Mouse (Mus musculus) hindbrain, postnatal 0 days (tissue): ENCODE data around the gene Tbck. TPM values are rescaled to one million over a fixed set of nuclear protein-coding genes. Genes with fewer than 3 reads are reported as not detected.

ENCODE experiments used
- ATAC-seq: fragments of 200-750 bp; cut with Nextera tagmentation; 2 replicates; pipeline ENCODE4 v1.8.0; 2017; ENCODE audit warnings: mild to moderate bottlenecking, moderate TSS enrichment, moderate library complexity
- DNase-seq: peaks from one replicate; pipeline ENCODE4 v3.0.0-alpha.2; 2015; ENCODE audit warnings: low spot score
- H3K27ac ChIP-seq: fragments of 300-500 bp; sonication (generic); 2 replicates; pipeline ENCODE4 v1.5.1; 2014; ENCODE audit warnings: mild to moderate bottlenecking
- H3K27me3 ChIP-seq: fragments of 300-500 bp; sonication (generic); 2 replicates; pipeline ENCODE4 v1.6.1; 2014; ENCODE audit warnings: low read length, mixed read lengths; ENCODE audit not compliant: insufficient read depth
- H3K36me3 ChIP-seq: fragments of 300-500 bp; sonication (generic); 2 replicates; pipeline ENCODE4 v1.6.1; 2014; ENCODE audit warnings: low read length, mixed read lengths; ENCODE audit not compliant: insufficient read depth
- H3K4me1 ChIP-seq: fragments of 300-500 bp; sonication (generic); 2 replicates; pipeline ENCODE4 v1.6.1; 2014; ENCODE audit warnings: antibody characterized with exemption, low read length, mixed read lengths; ENCODE audit not compliant: insufficient read depth
- H3K4me2 ChIP-seq: fragments of 300-500 bp; sonication (generic); 2 replicates; pipeline ENCODE4 v1.6.1; 2014; ENCODE audit warnings: low read depth, mild to moderate bottlenecking, low read length, moderate library complexity, mixed read lengths
- H3K4me3 ChIP-seq: fragments of 300-500 bp; sonication (generic); 2 replicates; pipeline ENCODE4 v1.5.1; 2014; ENCODE audit warnings: low read length
- H3K9ac ChIP-seq: fragments of 300-500 bp; sonication (generic); replicated peaks from 2 replicates; pipeline ENCODE4 v1.6.1; 2014; ENCODE audit warnings: mild to moderate bottlenecking, low read length, moderate library complexity, mixed read lengths
- H3K9me3 ChIP-seq: fragments of 300-500 bp; sonication (generic); 2 replicates; pipeline ENCODE4 v1.6.1; 2016; ENCODE audit warnings: low read length, mixed read lengths
- CTCF ChIP-seq: IDR thresholded peaks from 2 replicates; pipeline ENCODE4 v1.5.1; 2016; ENCODE audit warnings: antibody characterized with exemption, control low read depth, low read depth
- WGBS: fragments of 180-500 bp; shearing (Covaris S2); extraction: QIAGEN DNeasy Blood & Tissue Kit; methylation state at CpG from one replicate; pipeline ENCODE4 v1.1.7; 2014; 5-methylcytosine and 5-hydroxymethylcytosine counted together
- polyA plus RNA-seq: library from polyadenylated mRNA; unstranded; fragments of >200 nt; fragmentation: Nextera tagmentation; extraction: Ambion mirVana; gene quantifications from 2 replicates; pipeline ENCODE4 v1.2.1, GENCODE M21; 2015
- total RNA-seq: library from RNA; depleted of rRNA; stranded (reverse); fragments of >200 nt; gene quantifications from 2 replicates; pipeline ENCODE4 v1.2.3, GENCODE M21; 2014

The Tbck gene
- total and polyA plus RNA-seq, 2 experiments from 2014 or later, result 32.1 to 38.6 TPM

- Histone ChIP-seq H3K36me3 (peaks cover 3% of the 10 kb centered on the region; the same call in 1 of the 2 replicates), H3K27me3 (no peaks in the 10 kb centered on the region), H3K9me3 (no peaks in the 10 kb centered on the region), H3K9ac (no peak overlapping the region), H3K4me2 (no peak overlapping the region), H3K27ac (no peak overlapping the region), H3K4me1 (no peaks in the 10 kb centered on the region), H3K4me3 (no peak overlapping the region)
- ATAC-seq, result no peak
- TF ChIP-seq CTCF, result no peak
- 91% methylated on average over 5 of the region's 5 CpGs for WGBS
- DNase-seq, result no peak
These were observed 30.0 kb downstream of the Tbck start for GRCm38 (mm10) chr3:132713913-132714312.

GRCm38 (mm10) chr3:132717316-132717715 is 33.4 kb downstream of the Tbck start:
- peaks cover 9% of the 10 kb centered on the region; the same call in 1 of the 2 replicates for H3K36me3 ChIP-seq
- no peaks in the 10 kb centered on the region for H3K9me3 ChIP-seq
- H3K27ac ChIP-seq, result no peak overlapping the region
- no peak overlapping the region for H3K4me3 ChIP-seq
- H3K9ac ChIP-seq, result no peak overlapping the region
- ATAC-seq (no peak), DNase-seq (no peak)
- WGBS, result 95% methylated on average over 4 of the region's 4 CpGs
- H3K4me2 ChIP-seq, result no peak overlapping the region
- no peak for TF ChIP-seq CTCF
- H3K27me3 ChIP-seq, result no peaks in the 10 kb centered on the region
- H3K4me1 ChIP-seq, result no peaks in the 10 kb centered on the region

- Histone ChIP-seq H3K27me3 (no peaks in the 10 kb centered on the region), H3K9ac (no peak overlapping the region), H3K4me1 (no peaks in the 10 kb centered on the region), H3K4me2 (no peak overlapping the region), H3K4me3 (no peak overlapping the region), H3K36me3 (peaks cover 20% of the 10 kb centered on the region; the same call in 1 of the 2 replicates), H3K27ac (no peak overlapping the region), H3K9me3 (no peaks in the 10 kb centered on the region)
- no peak for TF ChIP-seq CTCF
- 94% methylated on average over 3 of the region's 3 CpGs for WGBS
- DNase-seq (no peak), ATAC-seq (no peak)
These were observed 40.4 kb downstream of the Tbck start for GRCm38 (mm10) chr3:132724326-132724725.

- ATAC-seq (peak; percentile 68), DNase-seq (peak; percentile 60)
- Histone ChIP-seq H3K27me3 (no peaks in the 10 kb centered on the region), H3K36me3 (no peaks in the 10 kb centered on the region), H3K4me1 (no peaks in the 10 kb centered on the region), H3K9me3 (no peaks in the 10 kb centered on the region), H3K27ac (no peak overlapping the region), H3K4me2 (no peak overlapping the region), H3K9ac (no peak overlapping the region), H3K4me3 (no peak overlapping the region)
- WGBS, result 42% methylated on average over 10 of the region's 10 CpGs
- TF ChIP-seq CTCF, result no peak
These were observed 60.6 kb downstream of the Tbck start for GRCm38 (mm10) chr3:132744287-132745146.

GRCm38 (mm10) chr3:132747036-132747435 is 63.1 kb downstream of the Tbck start:
- peak; percentile 92 for TF ChIP-seq CTCF
- Histone ChIP-seq H3K4me2 (no peak overlapping the region), H3K27me3 (no peaks in the 10 kb centered on the region), H3K27ac (no peak overlapping the region), H3K4me3 (no peak overlapping the region), H3K36me3 (no peaks in the 10 kb centered on the region), H3K9me3 (no peaks in the 10 kb centered on the region), H3K9ac (no peak overlapping the region), H3K4me1 (no peaks in the 10 kb centered on the region)
- peak; percentile 92 for DNase-seq
- WGBS, result 17% methylated on average over 3 of the region's 3 CpGs
- peak; percentile 93 for ATAC-seq

GRCm38 (mm10) chr3:132747766-132748165 is 63.8 kb downstream of the Tbck start:
- H3K4me2 ChIP-seq, result no peak overlapping the region
- no peaks in the 10 kb centered on the region for H3K4me1 ChIP-seq
- no peak overlapping the region for H3K4me3 ChIP-seq
- TF ChIP-seq CTCF, result no peak
- no peaks in the 10 kb centered on the region for H3K27me3 ChIP-seq
- H3K9me3 ChIP-seq, result no peaks in the 10 kb centered on the region
- no peaks in the 10 kb centered on the region for H3K36me3 ChIP-seq
- no peak for DNase-seq
- 72% methylated on average over 14 of the region's 14 CpGs for WGBS
- no peak overlapping the region for H3K27ac ChIP-seq
- no peak overlapping the region for H3K9ac ChIP-seq
- ATAC-seq, result no peak

GRCm38 (mm10) chr3:132748750-132749149 is 64.8 kb downstream of the Tbck start:
- no peak for ATAC-seq
- DNase-seq, result no peak
- H3K4me1 ChIP-seq, result no peaks in the 10 kb centered on the region
- 91% methylated on average over 3 of the region's 3 CpGs for WGBS
- no peaks in the 10 kb centered on the region for H3K36me3 ChIP-seq
- no peak overlapping the region for H3K4me2 ChIP-seq
- no peaks in the 10 kb centered on the region for H3K9me3 ChIP-seq
- H3K4me3 ChIP-seq, result no peak overlapping the region
- no peaks in the 10 kb centered on the region for H3K27me3 ChIP-seq
- H3K27ac ChIP-seq, result no peak overlapping the region
- no peak for TF ChIP-seq CTCF
- H3K9ac ChIP-seq, result no peak overlapping the region
